Mouse (Mus musculus) lung, adult 2 months (tissue): ENCODE measurements around the gene Hlf.

Experiments used
- CTCF ChIP-seq: fragments of 200-500 bp; IDR thresholded peaks from 2 replicates; pipeline ENCODE4 v1.5.1; 2011; ENCODE audit warnings: mild to moderate bottlenecking, low read length, control low read depth; ENCODE audit not compliant: insufficient read depth
- POLR2A ChIP-seq: fragments of 200-500 bp; IDR thresholded peaks from 2 replicates; pipeline ENCODE4 v1.6.1; 2011; ENCODE audit warnings: low read depth, mild to moderate bottlenecking, control low read depth, low read length, borderline replicate concordance; ENCODE audit errors: extremely low read depth

DNA sequence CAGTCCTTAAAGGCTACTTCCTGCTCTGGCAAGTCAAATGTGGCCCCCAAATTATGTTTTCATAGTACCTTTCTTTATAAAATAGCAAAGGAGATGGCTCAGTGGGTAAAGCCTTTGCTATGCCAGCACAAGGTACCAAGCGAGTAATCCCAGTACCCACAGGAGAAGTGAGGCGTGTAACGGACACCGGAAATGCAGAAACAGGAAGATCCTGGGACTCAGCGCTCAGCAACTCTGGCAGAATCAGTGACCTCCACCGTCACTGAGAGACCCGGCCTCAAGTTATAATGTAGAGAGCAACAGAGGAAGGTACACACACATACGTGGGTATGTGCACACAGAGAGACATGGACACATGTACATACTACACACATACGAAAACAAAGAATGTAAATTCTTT is 14.3 kb downstream of the Hlf start:
- no peak for TF ChIP-seq CTCF
- TF ChIP-seq POLR2A = no peak
